Mouse (Mus musculus) kidney, adult 2 months (tissue): ENCODE data around the gene Ttll5.

ENCODE experiments used
- CTCF ChIP-seq: fragments of 200-500 bp; conservative IDR thresholded peaks from 2 replicates; pipeline ENCODE4 v1.5.1; 2011; ENCODE audit warnings: low read depth, mild to moderate bottlenecking, control low read depth, low read length, moderate library complexity, mixed read lengths; ENCODE audit not compliant: insufficient read depth, insufficient read length
- POLR2A ChIP-seq: fragments of 200-500 bp; IDR thresholded peaks from one replicate; pipeline ENCODE4 v1.6.1; 2011; ENCODE audit warnings: low read depth, low read length, control low read depth

DNA sequence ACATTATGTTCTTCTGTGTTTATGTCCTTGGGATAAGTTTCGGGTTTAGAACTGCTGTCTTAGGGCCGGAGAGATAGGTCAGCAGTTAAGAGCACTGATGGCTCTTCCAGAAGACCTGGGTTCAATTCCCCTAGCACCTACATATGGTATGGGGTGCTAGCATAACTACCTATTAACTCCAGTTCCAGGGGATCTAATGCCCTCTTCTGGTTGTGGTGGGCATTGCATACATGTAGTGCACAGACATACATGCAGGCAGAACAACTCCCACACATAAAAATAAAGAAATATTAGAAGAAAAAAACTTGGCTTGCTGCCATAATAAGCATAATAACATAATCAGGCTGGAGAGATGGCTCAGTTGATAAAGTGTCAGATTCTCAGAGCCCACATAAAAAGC, 286.2 kb downstream of the Ttll5 start:
- no peak for TF ChIP-seq POLR2A
- no peak for TF ChIP-seq CTCF
